Mouse (Mus musculus) adrenal gland, postnatal 0 days (tissue): Measurements from ENCODE around the gene Gm2974. TPM values are rescaled to one million over a fixed set of nuclear protein-coding genes. Genes with fewer than 3 reads are reported as not detected.

Experiments
- polyA plus RNA-seq: library from polyadenylated mRNA; unstranded; fragments of >200 nt; fragmentation: Nextera tagmentation; extraction: Ambion mirVana; gene quantifications from 2 replicates; pipeline ENCODE4 v1.2.1, GENCODE M21; 2015

The Gm2974 gene
- polyA plus RNA-seq, result 0.19 and 0.58 TPM in 2 replicates

GRCm38 (mm10) chr14:4182491-4183210 lies at the start of gene Gm2974:
TSS of gene Gm2974 (plus strand) at chr14:4182576.

GRCm38 (mm10) chr14:4164730-4165129 lies 17.6 kb upstream of the Gm2974 start, which contains the start of gene Gm3127:
TSS of gene Gm3127 (plus strand) at chr14:4165030.

GRCm38 (mm10) chr14:4249331-4249730 lies 67.0 kb downstream of the Gm2974 start, which contains the start of gene Gm3138:
TSS of gene Gm3138 (plus strand) at chr14:4249631.

Other genes starting within 250 kb of the Gm2974 start
- gene Gm3095, start 219.0 kb upstream of the Gm2974 start, polyA plus RNA-seq, result 0.25 TPM in 1 of 2 replicates, not detected in the other
- not detected in 2 replicates for gene Gm3099, start 184.2 kb upstream of the Gm2974 start, polyA plus RNA-seq
- gene Gm5796, start 158.6 kb upstream of the Gm2974 start, polyA plus RNA-seq, result 0.11 and 0.30 TPM in 2 replicates
- gene Gm3115, start 98.5 kb upstream of the Gm2974 start, polyA plus RNA-seq, result not detected in 2 replicates
- 0.55 TPM in 1 of 2 replicates, not detected in the other for gene Gm8108, start 72.0 kb upstream of the Gm2974 start, polyA plus RNA-seq
- not detected in 2 replicates for gene Gm3127, start 17.5 kb upstream of the Gm2974 start, polyA plus RNA-seq
- gene Gm3138, start 67.1 kb downstream of the Gm2974 start, polyA plus RNA-seq, result not detected in 2 replicates
- not detected in 2 replicates for gene Gm3149, start 134.7 kb downstream of the Gm2974 start, polyA plus RNA-seq
- gene 2610042L04Rik, start 152.2 kb downstream of the Gm2974 start, polyA plus RNA-seq, result not detected in 2 replicates
- gene Gm3159, start 214.9 kb downstream of the Gm2974 start, polyA plus RNA-seq, result not detected in 2 replicates
- 0.21 TPM in 1 of 2 replicates, not detected in the other for gene Gm3164, start 232.9 kb downstream of the Gm2974 start, polyA plus RNA-seq
- not detected in 2 replicates for gene Gm3173, start 248.4 kb downstream of the Gm2974 start, polyA plus RNA-seq